Mouse (Mus musculus) lung, postnatal 36 days (tissue): ENCODE data around the gene Flna.

Source experiments
- DNase-seq: peaks from one replicate; pipeline ENCODE4 v3.0.0; 2022; ENCODE audit warnings: mixed read lengths

Gene Flna

GRCm38 (mm10) chrX:74249615-74250014, at the start of gene Flna:
Gene Flna, minus strand, starts transcription at chrX:74249820.
- DNase-seq, result peak; percentile 79

GRCm38 (mm10) chrX:74298348-74298747, 48.7 kb upstream of the Flna start:
- DNase-seq, result no peak

- peak; percentile 97 for DNase-seq
Measured at GRCm38 (mm10) chrX:74296538-74297448, 47.2 kb upstream of the Flna start, which contains the start of gene Atp6ap1. Gene Atp6ap1, plus strand, starts transcription at chrX:74297097.

GRCm38 (mm10) chrX:74293431-74293830, 43.8 kb upstream of the Flna start:
- DNase-seq, result no peak

- DNase-seq, result no peak
Measured at GRCm38 (mm10) chrX:74283092-74283437, 33.4 kb upstream of the Flna start.

- peak; percentile 94 for DNase-seq
Measured at GRCm38 (mm10) chrX:74282395-74283091, 32.9 kb upstream of the Flna start.

- peak; percentile 94 for DNase-seq
Measured at GRCm38 (mm10) chrX:74281732-74282394, 32.2 kb upstream of the Flna start, which contains the start of the genes Taz and Dnase1l1. Gene Taz, plus strand, starts transcription at chrX:74281912. Gene Dnase1l1, minus strand, starts transcription at chrX:74282337.

GRCm38 (mm10) chrX:74281041-74281731, 31.6 kb upstream of the Flna start:
- DNase-seq, result no peak

GRCm38 (mm10) chrX:74277916-74278315, 28.3 kb upstream of the Flna start:
- peak; percentile 20 for DNase-seq

- no peak for DNase-seq
Measured at GRCm38 (mm10) chrX:74273422-74274322, 24.1 kb upstream of the Flna start.

- DNase-seq, result peak; percentile 63
Measured at GRCm38 (mm10) chrX:74270902-74271551, 21.4 kb upstream of the Flna start.

- peak; percentile 96 for DNase-seq
Measured at GRCm38 (mm10) chrX:74270062-74270901, 20.7 kb upstream of the Flna start, which contains the start of gene Rpl10. Gene Rpl10, plus strand, starts transcription at chrX:74270812.

- no peak for DNase-seq
Measured at GRCm38 (mm10) chrX:74269736-74270061, 20.1 kb upstream of the Flna start.

- DNase-seq, result no peak
Measured at GRCm38 (mm10) chrX:74257746-74258145, 8.1 kb upstream of the Flna start.

GRCm38 (mm10) chrX:74254888-74255565, 5.4 kb upstream of the Flna start:
- no peak for DNase-seq

- peak; percentile 96 for DNase-seq
Measured at GRCm38 (mm10) chrX:74254153-74254887, 4.7 kb upstream of the Flna start, which contains the start of gene Emd. Gene Emd, plus strand, starts transcription at chrX:74254687.

GRCm38 (mm10) chrX:74248651-74249050, 969 bp downstream of the Flna start:
- peak; percentile 83 for DNase-seq

- peak; percentile 68 for DNase-seq
Measured at GRCm38 (mm10) chrX:74246693-74247092, 2.9 kb downstream of the Flna start.
